Mouse (Mus musculus) spleen, adult 2 months (tissue): ENCODE measurements at regions not wholly inside any gene's neighbourhood (a gene's known extent, or its start where the extent isn't known, plus 50 kb on each side); places are given as distances from the start of the nearest gene placed in this dataset.
"Not testable (repeated sequence)": the region's sequence is repeated elsewhere in the genome, so short reads cannot be mapped to it uniquely, and the experiment has no call there.

Source experiments
- DNase-seq, 2 experiments: peaks; one replicate each; pipeline versions ENCODE4 v3.0.0 to v3.0.0-alpha.2; 2012 to 2021; ENCODE audit warnings: low spot score in 2 of 2, low read depth in 1 of 2
- H3K27ac ChIP-seq: fragments of 200-500 bp; 2 replicates; pipeline ENCODE4 v1.5.1; 2012; ENCODE audit warnings: low read length, inconsistent platforms; ENCODE audit not compliant: insufficient read depth
- H3K27me3 ChIP-seq: fragments of 200-500 bp; 2 replicates; pipeline ENCODE4 v1.6.1; 2012; ENCODE audit warnings: mild to moderate bottlenecking, moderate library complexity, low read length, inconsistent platforms; ENCODE audit not compliant: control insufficient read depth, insufficient read depth
- H3K36me3 ChIP-seq: fragments of 200-500 bp; 2 replicates; pipeline ENCODE4 v1.6.1; 2012; ENCODE audit warnings: mild to moderate bottlenecking, low read length, inconsistent platforms; ENCODE audit not compliant: control insufficient read depth, insufficient read depth
- H3K4me1 ChIP-seq: fragments of 200-500 bp; 2 replicates; pipeline ENCODE4 v1.6.1; 2011; ENCODE audit warnings: inconsistent platforms; ENCODE audit not compliant: control insufficient read depth, insufficient read depth, insufficient read length
- H3K4me3 ChIP-seq: fragments of 200-500 bp; 2 replicates; pipeline ENCODE4 v1.5.1; 2011; ENCODE audit warnings: mild to moderate bottlenecking, inconsistent platforms; ENCODE audit not compliant: insufficient read depth, insufficient read length; ENCODE audit errors: extremely low read depth
- CTCF ChIP-seq: fragments of 200-500 bp; IDR thresholded peaks from 2 replicates; pipeline ENCODE4 v1.5.1; 2011; ENCODE audit warnings: mild to moderate bottlenecking, inconsistent platforms; ENCODE audit not compliant: insufficient read depth, insufficient read length, insufficient replicate concordance; ENCODE audit errors: extremely low read depth
- POLR2A ChIP-seq: fragments of 200-500 bp; IDR thresholded peaks from 2 replicates; pipeline ENCODE4 v1.6.1; 2011; ENCODE audit warnings: low read depth, low read length, inconsistent platforms
- WGBS: fragments of 180-500 bp; shearing (Covaris S2); methylation state at CpG from one replicate; pipeline ENCODE4 v1.1.7; 2018; 5-methylcytosine and 5-hydroxymethylcytosine counted together

DNA sequence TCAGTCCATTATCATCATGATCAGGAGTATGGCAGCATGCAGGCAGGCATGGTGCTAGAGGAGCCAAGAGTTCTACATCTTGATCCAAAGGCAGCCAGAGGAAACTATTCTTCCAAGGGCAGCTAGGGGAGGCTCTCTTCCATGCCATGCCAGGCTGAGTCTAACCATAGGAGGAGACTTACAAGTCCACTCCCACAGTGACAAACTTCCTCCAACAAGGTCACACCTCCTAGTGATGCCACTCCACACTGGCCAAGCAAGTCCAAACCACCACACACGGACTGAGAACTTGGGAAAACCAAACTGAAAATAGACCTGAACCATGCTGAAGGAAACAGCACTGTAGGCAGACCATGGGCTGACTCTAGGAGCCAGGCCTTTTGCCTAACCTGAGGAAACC lies 197.4 kb downstream of the Prex1 start:
- 53% methylated on average over 1 of the region's 1 CpGs for WGBS
- H3K4me3 ChIP-seq = no peak overlapping the region
- peaks cover 5% of the 10 kb centered on the region; the same call in 1 of the 2 replicates for H3K4me1 ChIP-seq
- H3K27me3 ChIP-seq = 0 out of 2 replicates have a peak, but pooled peaks cover 2% of the 10 kb centered on the region
- H3K27ac ChIP-seq = no peak overlapping the region
- TF ChIP-seq CTCF (no peak), POLR2A (no peak)
- no peak for DNase-seq
- H3K36me3 ChIP-seq = no peaks in the 10 kb centered on the region

DNA sequence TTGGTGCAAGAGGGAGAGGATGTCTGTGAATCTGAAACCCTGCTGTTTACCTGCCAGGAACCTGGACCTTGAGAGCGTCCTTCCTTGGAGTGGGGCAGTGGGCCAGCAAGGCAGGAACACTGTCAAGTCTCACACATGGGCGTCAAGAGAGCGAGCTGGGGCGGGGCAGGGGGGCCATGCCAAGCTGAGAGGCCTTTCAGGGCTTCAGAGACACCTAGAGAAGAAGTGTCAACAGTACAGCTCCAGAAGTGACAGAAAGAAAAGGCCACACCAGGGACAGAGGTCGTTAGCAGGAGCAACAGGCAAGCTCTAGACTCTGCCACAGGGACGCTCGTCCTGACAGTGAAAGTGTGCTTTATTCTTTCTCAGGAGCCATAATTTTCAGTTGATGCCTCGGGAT lies 199.0 kb downstream of the Prex1 start:
- WGBS = 80% methylated on average over 8 of the region's 8 CpGs
- 0 out of 2 replicates have a peak, but pooled peaks cover 2% of the 10 kb centered on the region for H3K27me3 ChIP-seq
- H3K27ac ChIP-seq = no peak overlapping the region
- H3K4me1 ChIP-seq = peaks cover 5% of the 10 kb centered on the region; the same call in 1 of the 2 replicates
- TF ChIP-seq POLR2A (no peak), CTCF (no peak)
- no peak overlapping the region for H3K4me3 ChIP-seq
- H3K36me3 ChIP-seq = no peaks in the 10 kb centered on the region
- DNase-seq = no peak

DNA sequence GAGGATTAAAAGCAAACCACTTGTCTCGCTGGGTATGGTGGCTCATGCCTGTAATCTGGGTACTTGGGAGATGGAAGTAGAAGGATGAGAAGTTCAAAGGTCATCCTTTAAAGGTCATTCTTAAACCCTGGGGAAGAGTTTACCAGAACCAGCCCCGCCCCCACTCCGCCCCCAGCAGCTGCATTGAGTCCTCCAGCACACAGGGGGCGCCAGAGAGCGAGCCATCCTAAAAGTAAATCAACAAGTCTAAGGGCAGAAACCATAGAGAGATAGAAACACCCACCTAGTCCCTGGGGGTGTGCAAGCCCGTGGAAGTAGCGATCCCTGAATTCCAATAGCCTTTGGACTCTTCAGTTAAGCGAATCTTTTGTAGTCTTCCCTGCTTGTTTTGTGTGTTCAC lies 201.1 kb downstream of the Prex1 start:
- Histone ChIP-seq H3K27me3 (no peaks in the 10 kb centered on the region), H3K36me3 (no peaks in the 10 kb centered on the region), H3K4me3 (no peak overlapping the region), H3K27ac (no peak overlapping the region), H3K4me1 (peaks cover 5% of the 10 kb centered on the region; the same call in 1 of the 2 replicates)
- 89% methylated on average over 8 of the region's 8 CpGs for WGBS
- TF ChIP-seq POLR2A = no peak
- TF ChIP-seq CTCF = peak; percentile 21; the same call in 1 of the 2 replicates
- DNase-seq = no peak

DNA sequence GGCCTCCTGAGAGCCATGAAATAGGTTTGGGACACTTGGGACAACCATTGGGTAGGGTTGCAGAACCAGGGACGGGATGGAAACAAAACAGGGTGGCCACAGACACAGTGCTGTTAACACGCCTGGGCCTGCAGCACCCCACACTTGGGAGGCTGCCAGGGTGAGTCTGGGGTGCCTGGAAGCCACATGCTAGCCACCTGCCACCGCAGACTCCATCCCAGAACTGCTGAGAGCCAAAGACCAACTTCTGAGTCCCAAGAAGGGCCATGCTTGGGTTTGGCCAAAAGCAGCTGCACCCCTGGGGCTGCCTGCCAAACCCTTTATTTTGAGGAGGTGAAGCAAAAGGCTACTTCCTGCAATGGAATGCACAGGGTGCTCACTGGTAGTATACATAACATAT lies 202.2 kb downstream of the Prex1 start:
- H3K27me3 ChIP-seq, H3K27ac ChIP-seq: not testable (repeated sequence)
- WGBS = 43% methylated on average over 3 of the region's 3 CpGs

DNA sequence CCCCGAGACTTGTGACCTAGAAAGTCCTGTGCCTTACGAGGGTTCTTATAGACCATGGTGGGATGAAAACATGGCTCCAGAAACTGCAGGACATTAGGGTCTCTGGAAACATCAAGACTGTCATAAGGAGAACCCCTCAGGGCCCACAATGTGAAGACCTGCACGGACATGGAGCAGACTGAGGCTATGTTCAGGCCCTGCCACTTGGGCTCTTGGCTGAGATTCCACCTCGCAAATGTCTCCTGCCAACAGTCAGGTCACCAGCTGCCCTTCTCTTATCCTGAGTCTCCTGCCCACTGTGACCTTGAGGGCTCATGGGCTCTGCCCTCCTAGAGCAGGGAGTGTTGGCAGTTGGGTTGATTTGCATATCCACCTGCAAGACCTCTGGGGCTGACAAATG lies 202.9 kb downstream of the Prex1 start:
- Histone ChIP-seq H3K4me1 (no peaks in the 10 kb centered on the region), H3K4me3 (no peak overlapping the region), H3K36me3 (no peaks in the 10 kb centered on the region), H3K27me3 (no peaks in the 10 kb centered on the region), H3K27ac (no peak overlapping the region)
- TF ChIP-seq POLR2A (no peak), CTCF (no peak)
- 66% methylated on average over 4 of the region's 4 CpGs for WGBS
- DNase-seq = no peak

More for the DNA sequence above, 202.2 kb downstream of the Prex1 start:
- not testable (repeated sequence) for H3K4me1 ChIP-seq, H3K4me3 ChIP-seq, DNase-seq, H3K36me3 ChIP-seq

DNA sequence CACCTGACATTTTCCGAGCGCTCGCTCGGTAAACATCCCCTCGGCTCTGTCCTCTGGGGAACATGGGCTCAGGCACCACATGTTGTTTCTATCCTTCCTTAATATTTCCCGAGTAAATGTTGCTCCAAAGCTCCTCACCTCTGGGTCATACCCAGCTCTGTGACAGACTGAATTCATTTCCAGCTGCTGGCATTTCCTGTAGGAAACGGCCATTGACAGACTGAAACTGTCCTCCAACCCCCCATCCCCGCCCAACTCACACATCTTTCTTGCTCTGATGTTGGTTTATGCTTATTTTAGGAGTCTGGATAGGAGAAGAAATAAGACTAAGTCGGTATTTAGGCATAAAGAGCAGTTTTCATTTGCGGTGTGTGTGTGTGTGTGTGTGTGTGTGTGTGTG lies 204.0 kb downstream of the Prex1 start:
- Histone ChIP-seq H3K4me1 (no peaks in the 10 kb centered on the region), H3K4me3 (no peak overlapping the region), H3K27ac (no peak overlapping the region), H3K27me3 (no peaks in the 10 kb centered on the region), H3K36me3 (no peaks in the 10 kb centered on the region)
- DNase-seq = no peak
- TF ChIP-seq CTCF = no peak
- no peak for TF ChIP-seq POLR2A
- WGBS = 84% methylated on average over 10 of the region's 10 CpGs

DNA sequence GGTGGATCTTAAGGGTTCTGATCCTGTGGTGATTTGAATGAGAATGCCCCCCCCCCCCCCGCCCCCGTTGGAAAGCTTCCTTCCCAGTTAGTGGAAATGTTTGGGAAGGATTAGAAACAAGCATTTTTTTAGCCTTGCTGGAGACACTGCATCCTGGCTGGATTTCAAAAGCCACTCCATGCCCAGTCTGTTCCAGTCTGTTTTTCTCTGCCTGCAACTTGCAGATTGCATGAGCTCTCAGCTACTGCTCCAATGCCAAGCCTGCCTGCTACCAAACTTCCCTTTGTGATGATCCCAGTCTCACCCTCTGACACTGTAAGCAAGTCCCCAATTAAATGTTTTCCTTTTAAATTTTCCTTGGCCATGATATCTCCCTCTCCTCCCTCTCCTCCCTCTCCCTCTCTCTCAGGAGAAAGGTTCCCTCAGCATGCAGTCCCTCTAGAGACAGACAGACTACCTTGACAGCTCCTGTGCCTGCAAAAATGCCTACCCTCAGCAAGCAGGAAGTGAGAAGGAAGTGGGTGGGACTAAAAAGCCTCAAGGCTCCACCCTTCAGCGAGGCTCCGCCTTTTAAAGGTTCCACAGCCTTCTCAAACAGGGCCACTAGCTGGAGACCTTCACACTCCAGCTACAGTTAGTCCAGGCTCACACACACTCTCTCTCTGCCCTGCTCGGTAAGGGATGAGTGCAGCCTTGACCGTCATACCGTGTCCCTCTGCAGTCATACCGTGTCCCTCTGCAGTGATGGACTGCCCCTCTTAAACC lies 204.8 kb downstream of the Prex1 start:
- H3K36me3 ChIP-seq = no peaks in the 10 kb centered on the region
- 88% methylated on average over 8 of the region's 8 CpGs for WGBS
- H3K27me3 ChIP-seq = no peaks in the 10 kb centered on the region
- H3K4me3 ChIP-seq = no peak overlapping the region
- TF ChIP-seq POLR2A = no peak
- no peak for TF ChIP-seq CTCF
- DNase-seq = no peak
- no peaks in the 10 kb centered on the region for H3K4me1 ChIP-seq
- H3K27ac ChIP-seq = no peak overlapping the region
